Mouse (Mus musculus) 416B (cell line): ENCODE data around the gene Apobec1.
"Not testable (repeated sequence)": the region's sequence is repeated elsewhere in the genome, so short reads cannot be mapped to it uniquely, and the experiment has no call there.

Experiments
- DNase-seq: peaks from one replicate; pipeline ENCODE4 v3.0.0; 2011; ENCODE audit warnings: low read depth

The Apobec1 gene

GRCm38 (mm10) chr6:122604260-122604659 is 2.0 kb upstream of the Apobec1 start:
- peak; percentile 36 for DNase-seq

- peak; percentile 78 for DNase-seq
These were observed 713 bp upstream of the Apobec1 start for GRCm38 (mm10) chr6:122602992-122603322.

GRCm38 (mm10) chr6:122601615-122602014 is 629 bp downstream of the Apobec1 start:
- no peak for DNase-seq

GRCm38 (mm10) chr6:122601031-122601430 is 1.2 kb downstream of the Apobec1 start:
- DNase-seq, result no peak

GRCm38 (mm10) chr6:122600066-122600646 is 2.1 kb downstream of the Apobec1 start:
- DNase-seq, result no peak

GRCm38 (mm10) chr6:122599054-122599737 is 3.0 kb downstream of the Apobec1 start:
- DNase-seq, result no peak

GRCm38 (mm10) chr6:122598436-122598835 is 3.8 kb downstream of the Apobec1 start:
- no peak for DNase-seq

- DNase-seq, result no peak
These were observed 4.2 kb downstream of the Apobec1 start for GRCm38 (mm10) chr6:122598014-122598413.

GRCm38 (mm10) chr6:122596608-122597007 is 5.6 kb downstream of the Apobec1 start:
- DNase-seq, result no peak

- DNase-seq, result peak; percentile 48
These were observed 6.6 kb downstream of the Apobec1 start for GRCm38 (mm10) chr6:122595637-122596036.

- peak; percentile 23 for DNase-seq
These were observed 9.3 kb downstream of the Apobec1 start for GRCm38 (mm10) chr6:122592905-122593304.

GRCm38 (mm10) chr6:122591027-122591758 is 11.1 kb downstream of the Apobec1 start:
- no peak for DNase-seq

GRCm38 (mm10) chr6:122579086-122579485 is 23.2 kb downstream of the Apobec1 start:
- DNase-seq, result no peak

- no peak for DNase-seq
These were observed 25.2 kb downstream of the Apobec1 start for GRCm38 (mm10) chr6:122577030-122577429.

GRCm38 (mm10) chr6:122575037-122575436 is 27.2 kb downstream of the Apobec1 start:
- not testable (repeated sequence) for DNase-seq

- no peak for DNase-seq
These were observed 30.7 kb downstream of the Apobec1 start for GRCm38 (mm10) chr6:122571617-122571959.

GRCm38 (mm10) chr6:122570695-122571616 is 31.3 kb downstream of the Apobec1 start:
- DNase-seq, result peak; percentile 90

- DNase-seq, result no peak
These were observed 32.5 kb downstream of the Apobec1 start for GRCm38 (mm10) chr6:122569762-122570161.

GRCm38 (mm10) chr6:122569113-122569512 is 33.1 kb downstream of the Apobec1 start:
- DNase-seq, result no peak

GRCm38 (mm10) chr6:122565070-122565784 is 37.0 kb downstream of the Apobec1 start:
- DNase-seq, result peak; percentile 11

GRCm38 (mm10) chr6:122562463-122562862 is 39.8 kb downstream of the Apobec1 start:
- peak; percentile 68 for DNase-seq

- no peak for DNase-seq
These were observed 41.2 kb downstream of the Apobec1 start for GRCm38 (mm10) chr6:122561005-122561404.
